Mouse (Mus musculus) limb, embryonic 14.5 days (tissue): ENCODE results near the gene Adgrl2. TPM values are rescaled to one million over a fixed set of nuclear protein-coding genes. Genes with fewer than 3 reads are reported as not detected.

Experiments
- ATAC-seq: fragments of 200-750 bp; cut with Nextera tagmentation; 2 replicates; pipeline ENCODE4 v1.8.0; 2017; ENCODE audit warnings: low read depth, moderate number of reproducible peaks, moderate TSS enrichment; ENCODE audit not compliant: low FRiP score
- DNase-seq: peaks from one replicate; pipeline ENCODE4 v3.0.0-alpha.2; 2015; ENCODE audit warnings: low spot score
- H3K27ac ChIP-seq: fragments of 300-500 bp; sonication (generic); replicated peaks from 2 replicates; pipeline ENCODE4 v1.5.1; 2014; ENCODE audit warnings: low read depth, mild to moderate bottlenecking, low read length, moderate library complexity, mixed read lengths
- H3K27me3 ChIP-seq: fragments of 300-500 bp; sonication (generic); 2 replicates; pipeline ENCODE4 v1.6.1; 2014; ENCODE audit warnings: low read length, mixed read lengths; ENCODE audit not compliant: control insufficient read depth, insufficient read depth
- H3K36me3 ChIP-seq: fragments of 300-500 bp; sonication (generic); 2 replicates; pipeline ENCODE4 v1.6.1; 2014; ENCODE audit warnings: mild to moderate bottlenecking, low read length, moderate library complexity, mixed read lengths; ENCODE audit not compliant: control insufficient read depth, insufficient read depth
- H3K4me1 ChIP-seq: fragments of 300-500 bp; sonication (generic); 2 replicates; pipeline ENCODE4 v1.6.1; 2014; ENCODE audit warnings: antibody characterized with exemption, low read length, mixed read lengths; ENCODE audit not compliant: control insufficient read depth, insufficient read depth
- H3K4me2 ChIP-seq: fragments of 300-500 bp; sonication (generic); replicated peaks from 2 replicates; pipeline ENCODE4 v1.6.1; 2014; ENCODE audit warnings: low read depth, mild to moderate bottlenecking, low read length, moderate library complexity; ENCODE audit not compliant: severe bottlenecking
- H3K4me3 ChIP-seq: fragments of 300-500 bp; sonication (generic); replicated peaks from 2 replicates; pipeline ENCODE4 v1.5.1; 2014; ENCODE audit warnings: low read length
- H3K9ac ChIP-seq: fragments of 300-500 bp; sonication (generic); 2 replicates; pipeline ENCODE4 v1.6.1; 2014; ENCODE audit warnings: mild to moderate bottlenecking, low read depth, low read length, moderate library complexity; ENCODE audit not compliant: severe bottlenecking
- H3K9me3 ChIP-seq: fragments of 300-500 bp; sonication (generic); 2 replicates; pipeline ENCODE4 v1.6.1; 2016; ENCODE audit warnings: low read length; ENCODE audit not compliant: control insufficient read depth
- POLR2A ChIP-seq: fragments of 200-500 bp; IDR thresholded peaks from 2 replicates; pipeline ENCODE4 v1.8.0; 2012; ENCODE audit warnings: inconsistent platforms, mild to moderate bottlenecking, moderate library complexity, borderline replicate concordance; ENCODE audit not compliant: insufficient read depth, insufficient read length; ENCODE audit errors: extremely low read depth
- WGBS: fragments of 180-500 bp; shearing (Covaris S2); extraction: QIAGEN DNeasy Blood & Tissue Kit; methylation state at CpG from one replicate; pipeline ENCODE4 v1.1.7; 2014; 5-methylcytosine and 5-hydroxymethylcytosine counted together
- polyA plus RNA-seq, 2 experiments: library from polyadenylated mRNA; depleted of rRNA in 1 of 2; stranded (reverse) in 1 of 2; unstranded in 1 of 2; fragments of >200 nt; fragmentation: Nextera tagmentation in 1 of 2; extraction: Ambion mirVana in 1 of 2; gene quantifications; 2 replicates each; pipeline versions ENCODE4 v1.2.1 to v1.2.3; 2012 to 2014

Adgrl2 gene
- polyA plus RNA-seq, 2 experiments = 119 to 147 TPM

DNA sequence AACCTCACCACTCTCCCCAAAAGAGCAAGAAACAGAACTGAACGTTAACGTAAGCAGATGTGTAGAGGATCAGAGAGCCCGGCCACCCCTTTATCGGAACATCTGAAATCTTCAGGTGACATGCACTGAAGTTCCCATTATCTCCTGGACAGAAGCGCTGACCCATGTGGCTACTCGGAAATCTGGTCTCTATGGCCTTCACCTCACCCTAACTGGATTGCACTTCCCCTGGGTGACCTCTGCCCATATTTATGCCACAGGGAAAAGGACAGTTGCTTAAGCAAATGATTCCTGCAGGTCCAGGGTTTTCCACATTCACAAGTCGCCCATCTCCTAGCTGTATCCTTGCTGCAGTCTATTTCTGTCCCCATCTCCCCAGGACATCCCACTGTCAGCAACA, 84.9 kb downstream of the Adgrl2 start:
- H3K4me3 ChIP-seq = no peak overlapping the region
- WGBS = 84% methylated on average over 7 of the region's 7 CpGs
- H3K27ac ChIP-seq = no peak overlapping the region
- ATAC-seq = no peak
- no peak overlapping the region for H3K4me2 ChIP-seq
- no peaks in the 10 kb centered on the region for H3K9me3 ChIP-seq
- H3K4me1 ChIP-seq = no peaks in the 10 kb centered on the region
- TF ChIP-seq POLR2A = no peak
- no peak for DNase-seq
- H3K27me3 ChIP-seq = no peaks in the 10 kb centered on the region
- no peak overlapping the region for H3K9ac ChIP-seq
- no peaks in the 10 kb centered on the region for H3K36me3 ChIP-seq

DNA sequence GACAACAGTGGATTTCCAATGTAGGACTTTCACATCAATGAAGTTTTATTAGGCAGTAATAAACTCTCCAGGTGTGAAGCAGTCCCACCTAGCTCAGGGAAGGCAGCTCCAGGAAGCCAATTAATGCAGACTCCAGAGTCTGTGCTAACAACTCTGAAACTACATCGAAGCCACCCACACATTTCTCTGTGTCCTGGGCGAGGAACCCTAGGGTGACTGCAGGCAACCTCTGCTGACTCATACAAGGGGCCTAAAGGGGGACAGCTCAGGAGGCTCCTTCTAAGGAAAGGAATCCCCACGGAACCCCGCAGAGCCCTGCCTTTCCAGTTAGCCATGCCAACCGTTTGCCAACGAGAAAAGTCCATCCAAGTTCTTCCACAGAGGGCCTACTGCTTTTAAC, 90.5 kb downstream of the Adgrl2 start:
- ATAC-seq (no peak), DNase-seq (no peak)
- peaks cover 33% of the 10 kb centered on the region for H3K4me1 ChIP-seq
- H3K27me3 ChIP-seq = no peaks in the 10 kb centered on the region
- H3K4me3 ChIP-seq = no peak overlapping the region
- H3K27ac ChIP-seq = no peak overlapping the region
- TF ChIP-seq POLR2A = no peak
- no peak overlapping the region for H3K9ac ChIP-seq
- no peaks in the 10 kb centered on the region for H3K36me3 ChIP-seq
- WGBS = 23% methylated on average over 6 of the region's 6 CpGs
- H3K9me3 ChIP-seq = no peaks in the 10 kb centered on the region
- no peak overlapping the region for H3K4me2 ChIP-seq

DNA sequence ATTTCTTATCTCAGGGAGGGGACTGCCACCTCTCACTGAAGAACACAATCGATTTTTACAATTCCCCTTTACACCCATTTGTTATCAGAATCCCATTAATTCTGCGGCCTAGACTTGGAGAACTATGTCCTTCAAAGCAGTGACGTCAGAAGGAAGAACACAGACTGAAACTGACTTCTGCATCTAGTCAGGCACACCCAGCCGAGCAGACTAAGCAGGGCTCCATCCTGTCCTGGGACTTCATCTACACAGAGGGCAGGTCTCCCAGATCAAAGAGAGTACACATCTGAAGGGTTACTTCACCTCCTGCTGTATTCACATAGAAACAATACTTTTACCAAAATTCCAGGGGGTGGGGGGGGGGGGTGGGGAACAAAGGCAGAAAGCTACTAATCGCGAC, 90.9 kb downstream of the Adgrl2 start:
- H3K27ac ChIP-seq = no peak overlapping the region
- H3K36me3 ChIP-seq = no peaks in the 10 kb centered on the region
- no peak overlapping the region for H3K4me2 ChIP-seq
- ATAC-seq (no peak), DNase-seq (no peak)
- WGBS = 23% methylated on average over 6 of the region's 6 CpGs
- H3K9me3 ChIP-seq = no peaks in the 10 kb centered on the region
- no peaks in the 10 kb centered on the region for H3K27me3 ChIP-seq
- TF ChIP-seq POLR2A = no peak
- no peak overlapping the region for H3K9ac ChIP-seq
- H3K4me1 ChIP-seq = peaks cover 33% of the 10 kb centered on the region
- H3K4me3 ChIP-seq = no peak overlapping the region

DNA sequence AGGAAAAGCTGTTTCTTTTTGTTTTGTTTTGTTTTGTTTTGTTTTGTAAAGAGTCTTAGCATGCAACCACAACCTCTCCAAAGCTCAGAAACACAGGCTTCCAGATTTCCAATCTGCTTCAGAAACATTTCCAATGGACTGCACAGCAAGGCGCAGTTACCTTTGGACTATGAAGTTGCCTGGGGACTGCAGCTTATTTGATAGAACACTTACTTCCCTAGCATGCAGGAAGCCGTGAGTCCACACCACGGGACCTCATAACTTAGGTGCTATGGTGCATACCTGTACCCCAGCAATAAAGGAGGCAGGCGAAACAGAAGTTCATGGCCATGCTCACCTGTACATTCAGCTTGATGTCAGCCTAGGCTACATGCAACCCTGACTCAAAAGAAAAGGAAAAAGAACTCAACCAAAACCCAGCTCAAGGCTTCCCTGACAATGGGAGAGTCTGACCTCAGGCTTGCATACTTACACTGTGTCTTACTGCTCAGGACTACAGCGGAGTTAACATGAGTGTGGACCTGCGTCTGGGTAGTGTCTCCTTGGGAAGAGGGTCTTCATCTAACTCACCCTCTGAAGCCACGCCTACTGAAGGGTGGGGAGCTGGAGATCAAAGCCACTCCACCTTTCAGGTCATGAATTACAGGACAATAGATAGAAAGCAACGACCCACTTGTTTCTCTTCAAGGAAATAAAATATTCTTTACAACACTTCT, 91.7 kb downstream of the Adgrl2 start:
- Histone ChIP-seq H3K36me3 (no peaks in the 10 kb centered on the region), H3K9me3 (no peaks in the 10 kb centered on the region), H3K4me3 (no peak overlapping the region), H3K9ac (no peak overlapping the region), H3K27ac (no peak overlapping the region), H3K4me1 (peaks cover 33% of the 10 kb centered on the region), H3K27me3 (no peaks in the 10 kb centered on the region), H3K4me2 (no peak overlapping the region)
- ATAC-seq = no peak
- no peak for TF ChIP-seq POLR2A
- WGBS = 43% methylated on average over 8 of the region's 8 CpGs
- DNase-seq = no peak

DNA sequence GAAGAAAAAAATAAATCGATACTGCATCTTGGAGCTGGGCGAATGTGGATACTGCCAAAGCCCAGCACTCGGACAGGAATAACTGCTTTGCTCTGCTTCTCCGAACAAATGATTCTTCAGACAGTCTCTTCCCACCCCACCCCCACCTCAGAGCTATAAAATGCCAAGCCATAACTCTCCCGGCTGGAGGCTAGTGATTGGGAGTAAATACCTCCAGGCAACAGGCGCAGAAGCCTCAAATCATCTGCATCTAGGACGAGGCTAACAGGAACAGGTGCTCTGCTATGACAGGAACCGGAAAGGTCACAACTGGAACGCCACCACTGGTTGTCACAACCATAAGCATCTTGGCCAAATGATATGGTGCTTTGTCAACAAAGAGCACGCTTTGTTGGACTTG, 94.1 kb downstream of the Adgrl2 start:
- H3K9ac ChIP-seq = no peak overlapping the region
- no peak for TF ChIP-seq POLR2A
- H3K9me3 ChIP-seq = no peaks in the 10 kb centered on the region
- peaks cover 33% of the 10 kb centered on the region for H3K4me1 ChIP-seq
- DNase-seq (no peak), ATAC-seq (no peak)
- no peak overlapping the region for H3K4me2 ChIP-seq
- H3K27me3 ChIP-seq = no peaks in the 10 kb centered on the region
- WGBS = 37% methylated on average over 10 of the region's 10 CpGs
- H3K36me3 ChIP-seq = 0 out of 2 replicates have a peak, but pooled peaks cover 6% of the 10 kb centered on the region
- H3K27ac ChIP-seq = no peak overlapping the region
- H3K4me3 ChIP-seq = no peak overlapping the region
